Mouse (Mus musculus): ENCODE results near the gene Phtf1. TPM values are rescaled to one million over a fixed set of nuclear protein-coding genes. Genes with fewer than 3 reads are reported as not detected.
A peak's percentile ranks its signal among the peaks of the same experiment; 100 is the strongest.

The Phtf1 gene
- polyA plus RNA-seq, 1 experiment = 24.7 TPM

- DNase-seq = peak in 1 of 2 experiments; percentile 13
- Histone ChIP-seq H3K27me3 (ENCODE audit: control insufficient read depth, insufficient read depth, low read length) (no peaks in the 10 kb centered on the region), H3K4me1 (ENCODE audit: control insufficient read depth, insufficient read depth, low read length) (no peaks in the 10 kb centered on the region; the same call in 1 of the 2 replicates), H3K27ac (ENCODE audit: insufficient read depth, low read length) (no peak overlapping the region), H3K4me3 (replicated peaks; ENCODE audit: insufficient read depth, low read depth, low read length) (peak overlapping the region; percentile 85)
- 16% methylated on average over 2 of the region's 2 CpGs for WGBS
- TF ChIP-seq POLR2A (IDR thresholded peaks at IDR 0.05; ENCODE audit: borderline replicate concordance, insufficient read depth, low read length) = no peak
- TF ChIP-seq CTCF (IDR thresholded peaks at IDR 0.05; ENCODE audit: borderline replicate concordance, insufficient read depth, low read depth, low read length) = no peak
Measured at GRCm38 (mm10) chr3:103967231-103967630, 679 bp upstream of the Phtf1 start.

- Histone ChIP-seq H3K4me3 (replicated peaks; ENCODE audit: insufficient read depth, low read depth, low read length) (peak overlapping the region; percentile 85), H3K27ac (ENCODE audit: insufficient read depth, low read length) (peak overlapping the region; percentile 80), H3K27me3 (ENCODE audit: control insufficient read depth, insufficient read depth, low read length) (no peaks in the 10 kb centered on the region), H3K4me1 (ENCODE audit: control insufficient read depth, insufficient read depth, low read length) (no peaks in the 10 kb centered on the region; the same call in 1 of the 2 replicates)
- TF ChIP-seq POLR2A (IDR thresholded peaks at IDR 0.05; ENCODE audit: borderline replicate concordance, insufficient read depth, low read length) (no peak), CTCF (IDR thresholded peaks at IDR 0.05; ENCODE audit: borderline replicate concordance, insufficient read depth, low read depth, low read length) (no peak)
- DNase-seq = peak in 1 of 2 experiments; percentile 76
- under 1% methylated on average over 24 of the region's 24 CpGs for WGBS
Measured at GRCm38 (mm10) chr3:103968701-103969100, 791 bp downstream of the Phtf1 start.

GRCm38 (mm10) chr3:103971157-103971556, 3.2 kb downstream of the Phtf1 start:
- H3K4me3 ChIP-seq (replicated peaks; ENCODE audit: insufficient read depth, low read depth, low read length) = no peak overlapping the region
- H3K27me3 ChIP-seq (ENCODE audit: control insufficient read depth, insufficient read depth, low read length) = no peaks in the 10 kb centered on the region
- TF ChIP-seq CTCF (IDR thresholded peaks at IDR 0.05; ENCODE audit: borderline replicate concordance, insufficient read depth, low read depth, low read length) (no peak), POLR2A (IDR thresholded peaks at IDR 0.05; ENCODE audit: borderline replicate concordance, insufficient read depth, low read length) (no peak)
- H3K27ac ChIP-seq (ENCODE audit: insufficient read depth, low read length) = no peak overlapping the region
- 97% methylated on average over 2 of the region's 2 CpGs for WGBS
- no peaks in the 10 kb centered on the region; the same call in 1 of the 2 replicates for H3K4me1 ChIP-seq (ENCODE audit: control insufficient read depth, insufficient read depth, low read length)
- DNase-seq = no peak

DNA sequence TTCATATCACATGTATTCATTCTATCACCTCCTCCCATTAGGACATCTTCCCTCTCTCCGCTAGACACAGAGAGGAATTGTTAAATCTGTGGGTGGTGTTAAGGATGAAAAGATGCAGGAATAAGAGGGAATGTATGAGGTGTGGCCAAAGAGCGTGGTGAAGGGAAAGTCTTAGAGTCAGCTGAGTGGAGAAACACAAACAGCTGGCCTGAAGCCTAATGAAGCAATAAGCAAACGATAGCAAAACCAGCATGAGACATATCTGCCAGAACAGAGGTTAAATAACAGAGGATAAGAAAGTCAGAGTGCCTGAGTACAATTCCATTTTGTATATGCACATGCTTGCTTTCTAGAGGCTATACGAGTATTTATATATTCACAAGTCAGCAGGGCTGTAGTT, 16.6 kb downstream of the Phtf1 start:
- no peak overlapping the region for H3K27ac ChIP-seq (ENCODE audit: insufficient read depth, low read length)
- TF ChIP-seq POLR2A (IDR thresholded peaks at IDR 0.05; ENCODE audit: borderline replicate concordance, insufficient read depth, low read length) (no peak), CTCF (IDR thresholded peaks at IDR 0.05; ENCODE audit: borderline replicate concordance, insufficient read depth, low read depth, low read length) (no peak)
- WGBS = 60% methylated on average over 4 of the region's 4 CpGs
- DNase-seq = no peak
- H3K27me3 ChIP-seq (ENCODE audit: control insufficient read depth, insufficient read depth, low read length) = no peaks in the 10 kb centered on the region
- no peaks in the 10 kb centered on the region for H3K4me1 ChIP-seq (ENCODE audit: control insufficient read depth, insufficient read depth, low read length)
- H3K4me3 ChIP-seq (replicated peaks; ENCODE audit: insufficient read depth, low read depth, low read length) = no peak overlapping the region

- H3K4me3 ChIP-seq (replicated peaks; ENCODE audit: insufficient read depth, low read depth, low read length) = no peak overlapping the region
- H3K27me3 ChIP-seq (ENCODE audit: control insufficient read depth, insufficient read depth, low read length) = no peaks in the 10 kb centered on the region
- TF ChIP-seq POLR2A (IDR thresholded peaks at IDR 0.05; ENCODE audit: borderline replicate concordance, insufficient read depth, low read length) (no peak), CTCF (IDR thresholded peaks at IDR 0.05; ENCODE audit: borderline replicate concordance, insufficient read depth, low read depth, low read length) (no peak)
- H3K4me1 ChIP-seq (ENCODE audit: control insufficient read depth, insufficient read depth, low read length) = no peaks in the 10 kb centered on the region
- 99% methylated on average over 2 of the region's 2 CpGs for WGBS
- H3K27ac ChIP-seq (ENCODE audit: insufficient read depth, low read length) = no peak overlapping the region
- no peak for DNase-seq
Measured at GRCm38 (mm10) chr3:103985194-103985593, 17.3 kb downstream of the Phtf1 start.

DNA sequence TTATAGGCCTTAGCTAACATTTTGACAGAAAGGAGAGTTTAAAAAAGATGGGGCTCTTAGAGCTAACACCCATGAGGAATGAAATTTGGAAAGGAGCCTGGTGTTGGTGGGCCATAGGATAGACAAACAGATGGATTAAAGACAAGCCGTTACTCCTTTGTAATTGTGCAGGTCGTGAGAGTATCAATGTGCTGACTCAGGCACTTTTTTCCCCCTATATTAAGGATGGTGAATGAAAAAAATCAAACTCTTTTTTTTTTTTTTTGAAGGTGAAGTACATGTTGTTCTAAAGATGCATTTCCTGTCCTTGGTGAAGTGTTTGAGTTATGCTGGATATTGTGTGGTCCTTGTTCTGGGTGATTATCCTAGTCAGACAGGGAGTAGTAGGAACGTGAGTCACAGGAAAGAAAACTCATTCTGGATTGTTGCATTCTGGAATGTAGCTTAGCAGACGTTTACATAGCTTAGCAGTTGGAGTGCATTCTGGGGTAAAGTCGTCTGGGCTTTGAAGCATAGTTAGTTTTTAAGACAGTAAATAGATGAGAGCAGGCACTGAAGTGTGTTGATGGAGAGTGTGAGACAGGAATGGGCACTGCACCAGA, 20.0 kb downstream of the Phtf1 start:
- TF ChIP-seq CTCF (IDR thresholded peaks at IDR 0.05; ENCODE audit: borderline replicate concordance, insufficient read depth, low read depth, low read length) = no peak
- no peak for TF ChIP-seq POLR2A (IDR thresholded peaks at IDR 0.05; ENCODE audit: borderline replicate concordance, insufficient read depth, low read length)
- WGBS = 55% methylated on average over 5 of the region's 5 CpGs
- no peak overlapping the region for H3K4me3 ChIP-seq (replicated peaks; ENCODE audit: insufficient read depth, low read depth, low read length)
- DNase-seq = no peak
- no peaks in the 10 kb centered on the region for H3K27me3 ChIP-seq (ENCODE audit: control insufficient read depth, insufficient read depth, low read length)
- H3K27ac ChIP-seq (ENCODE audit: insufficient read depth, low read length) = no peak overlapping the region
- H3K4me1 ChIP-seq (ENCODE audit: control insufficient read depth, insufficient read depth, low read length) = no peaks in the 10 kb centered on the region

- no peak for DNase-seq
- WGBS = 81% methylated on average over 4 of the region's 4 CpGs
- H3K4me1 ChIP-seq (ENCODE audit: control insufficient read depth, insufficient read depth, low read length) = no peaks in the 10 kb centered on the region
- TF ChIP-seq POLR2A (IDR thresholded peaks at IDR 0.05; ENCODE audit: borderline replicate concordance, insufficient read depth, low read length) (no peak), CTCF (IDR thresholded peaks at IDR 0.05; ENCODE audit: borderline replicate concordance, insufficient read depth, low read depth, low read length) (no peak)
- H3K4me3 ChIP-seq (replicated peaks; ENCODE audit: insufficient read depth, low read depth, low read length) = no peak overlapping the region
- no peak overlapping the region for H3K27ac ChIP-seq (ENCODE audit: insufficient read depth, low read length)
- H3K27me3 ChIP-seq (ENCODE audit: control insufficient read depth, insufficient read depth, low read length) = no peaks in the 10 kb centered on the region
Measured at GRCm38 (mm10) chr3:103989352-103989751, 21.4 kb downstream of the Phtf1 start.

- Histone ChIP-seq H3K27me3 (ENCODE audit: control insufficient read depth, insufficient read depth, low read length) (no peaks in the 10 kb centered on the region), H3K4me3 (replicated peaks; ENCODE audit: insufficient read depth, low read depth, low read length) (no peak overlapping the region), H3K27ac (ENCODE audit: insufficient read depth, low read length) (no peak overlapping the region), H3K4me1 (ENCODE audit: control insufficient read depth, insufficient read depth, low read length) (no peaks in the 10 kb centered on the region)
- 97% methylated on average over 3 of the region's 3 CpGs for WGBS
- no peak for DNase-seq
- TF ChIP-seq CTCF (IDR thresholded peaks at IDR 0.05; ENCODE audit: borderline replicate concordance, insufficient read depth, low read depth, low read length) (no peak), POLR2A (IDR thresholded peaks at IDR 0.05; ENCODE audit: borderline replicate concordance, insufficient read depth, low read length) (no peak)
Measured at GRCm38 (mm10) chr3:103991271-103991670, 23.4 kb downstream of the Phtf1 start.

All from cerebellum, adult 2 months (tissue).